Mouse (Mus musculus) testis, postnatal 10 days (tissue): ENCODE data around the gene Pex1.
"Not testable (repeated sequence)": the region's sequence is repeated elsewhere in the genome, so short reads cannot be mapped to it uniquely, and the experiment has no call there.

Experiments
- DNase-seq: peaks from one replicate; pipeline ENCODE4 v3.0.0; 2021; ENCODE audit warnings: low spot score

The Pex1 gene

GRCm38 (mm10) chr5:3595693-3596398 lies at the start of gene Pex1:
Pex1 (plus strand) TSS chr5:3596066.
- peak; percentile 95 for DNase-seq

- DNase-seq = no peak
Observed at GRCm38 (mm10) chr5:3546226-3546625, 49.6 kb upstream of the Pex1 start.

- no peak for DNase-seq
Observed at GRCm38 (mm10) chr5:3551481-3551880, 44.4 kb upstream of the Pex1 start.

- no peak for DNase-seq
Observed at GRCm38 (mm10) chr5:3554198-3554597, 41.7 kb upstream of the Pex1 start.

- DNase-seq = no peak
Observed at GRCm38 (mm10) chr5:3571266-3571665, 24.6 kb upstream of the Pex1 start, which contains the start of gene 1700109H08Rik. 1700109H08Rik (plus strand) TSS chr5:3571566.

GRCm38 (mm10) chr5:3574825-3575224 lies 21.0 kb upstream of the Pex1 start:
- no peak for DNase-seq

- DNase-seq = no peak
Observed at GRCm38 (mm10) chr5:3577939-3578338, 17.9 kb upstream of the Pex1 start.

- no peak for DNase-seq
Observed at GRCm38 (mm10) chr5:3579066-3579465, 16.8 kb upstream of the Pex1 start.

GRCm38 (mm10) chr5:3596399-3596766 lies 517 bp downstream of the Pex1 start, which contains the start of gene Rbm48:
Rbm48 (minus strand) TSS chr5:3596585.
- DNase-seq = peak; percentile 89

GRCm38 (mm10) chr5:3597171-3597570 lies 1.3 kb downstream of the Pex1 start:
- no peak for DNase-seq

- DNase-seq = no peak
Observed at GRCm38 (mm10) chr5:3598766-3599165, 2.9 kb downstream of the Pex1 start.

GRCm38 (mm10) chr5:3600298-3600697 lies 4.4 kb downstream of the Pex1 start:
- no peak for DNase-seq

- no peak for DNase-seq
Observed at GRCm38 (mm10) chr5:3600790-3601189, 4.9 kb downstream of the Pex1 start.

- DNase-seq = no peak
Observed at GRCm38 (mm10) chr5:3607114-3607513, 11.2 kb downstream of the Pex1 start.

GRCm38 (mm10) chr5:3609241-3609640 lies 13.4 kb downstream of the Pex1 start:
- no peak for DNase-seq

- not testable (repeated sequence) for DNase-seq
Observed at GRCm38 (mm10) chr5:3611835-3612234, 16.0 kb downstream of the Pex1 start.

GRCm38 (mm10) chr5:3620486-3620885 lies 24.6 kb downstream of the Pex1 start:
- DNase-seq = no peak

GRCm38 (mm10) chr5:3630055-3630454 lies 34.2 kb downstream of the Pex1 start:
- no peak for DNase-seq

- no peak for DNase-seq
Observed at GRCm38 (mm10) chr5:3631512-3632271, 35.8 kb downstream of the Pex1 start.

GRCm38 (mm10) chr5:3632285-3632684 lies 36.4 kb downstream of the Pex1 start:
- no peak for DNase-seq

GRCm38 (mm10) chr5:3633315-3633714 lies 37.4 kb downstream of the Pex1 start:
- no peak for DNase-seq

- DNase-seq = no peak
Observed at GRCm38 (mm10) chr5:3633951-3634350, 38.1 kb downstream of the Pex1 start.

- no peak for DNase-seq
Observed at GRCm38 (mm10) chr5:3635286-3635685, 39.4 kb downstream of the Pex1 start.
